Mouse (Mus musculus): ENCODE measurements around the gene Tmem266. TPM values are rescaled to one million over a fixed set of nuclear protein-coding genes. Genes with fewer than 3 reads are reported as not detected.
A peak's percentile ranks its signal among the peaks of the same experiment; 100 is the strongest.

Tmem266 gene
- polyA plus RNA-seq, 1 experiment from 2014 or later, result not detected

GRCm38 (mm10) chr9:55328151-55328918 is 1.6 kb downstream of the Tmem266 start:
- no peak for DNase-seq (ENCODE audit: low spot score)

- no peak for DNase-seq (ENCODE audit: low spot score)
These were observed 2.7 kb downstream of the Tmem266 start for GRCm38 (mm10) chr9:55329401-55329800.

DNA sequence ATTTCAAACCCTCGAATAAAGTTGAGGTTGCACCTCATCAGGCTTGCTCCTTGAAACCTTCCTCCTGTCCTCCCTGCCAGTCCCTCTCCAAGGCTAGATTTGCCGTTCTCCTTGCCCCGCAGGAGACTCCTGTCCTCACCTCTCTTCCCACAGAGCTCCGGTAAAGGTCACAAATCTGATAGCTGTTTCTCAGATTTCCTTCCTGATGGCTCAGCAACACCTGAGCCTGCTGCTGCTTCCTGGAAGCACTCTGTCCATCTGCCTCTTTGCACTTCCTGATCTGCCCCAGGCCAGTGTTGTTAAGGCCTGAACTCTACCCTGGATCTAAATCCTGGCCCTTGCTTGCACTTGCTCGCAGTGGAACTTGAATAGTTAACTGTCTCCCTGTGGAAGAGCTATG is 5.8 kb downstream of the Tmem266 start:
- no peak for DNase-seq (ENCODE audit: low spot score)

GRCm38 (mm10) chr9:55332949-55333348 is 6.2 kb downstream of the Tmem266 start:
- DNase-seq (ENCODE audit: low spot score), result no peak

GRCm38 (mm10) chr9:55344165-55344564 is 17.5 kb downstream of the Tmem266 start:
- no peak for DNase-seq (ENCODE audit: low spot score)

- no peak for DNase-seq (ENCODE audit: low spot score)
These were observed 18.6 kb downstream of the Tmem266 start for GRCm38 (mm10) chr9:55345332-55345731.

- no peak for DNase-seq (ENCODE audit: low spot score)
These were observed 22.0 kb downstream of the Tmem266 start for GRCm38 (mm10) chr9:55348664-55349063.

- DNase-seq (ENCODE audit: low spot score), result no peak
These were observed 28.0 kb downstream of the Tmem266 start for GRCm38 (mm10) chr9:55354686-55355085.

DNA sequence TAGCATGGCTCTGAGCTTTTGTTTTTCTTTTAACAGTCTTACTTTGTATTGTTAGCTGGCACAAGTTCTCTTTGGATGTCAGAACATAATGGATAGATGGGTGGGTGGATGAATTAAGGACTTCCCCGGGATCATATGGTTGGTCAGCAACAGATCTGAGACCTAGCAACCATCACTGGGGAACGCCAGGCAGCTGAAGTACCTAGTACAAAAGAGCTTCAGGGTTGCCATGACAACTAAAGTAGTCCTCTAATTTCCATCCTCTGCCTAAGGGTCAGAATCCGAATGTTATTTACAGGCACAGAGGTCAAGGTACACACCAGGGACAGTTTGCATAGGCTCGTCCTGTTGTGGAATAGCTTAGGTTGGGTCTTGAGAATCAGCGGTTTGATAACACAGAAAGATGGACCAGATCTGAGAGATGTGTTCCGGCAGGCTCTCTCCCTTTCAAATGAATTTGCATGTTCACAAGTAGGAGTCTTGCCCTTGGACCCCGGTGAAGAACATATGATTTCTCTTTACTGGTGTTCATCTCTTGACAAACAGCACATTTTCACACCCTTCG is 28.6 kb downstream of the Tmem266 start:
- no peak for DNase-seq (ENCODE audit: low spot score)

DNA sequence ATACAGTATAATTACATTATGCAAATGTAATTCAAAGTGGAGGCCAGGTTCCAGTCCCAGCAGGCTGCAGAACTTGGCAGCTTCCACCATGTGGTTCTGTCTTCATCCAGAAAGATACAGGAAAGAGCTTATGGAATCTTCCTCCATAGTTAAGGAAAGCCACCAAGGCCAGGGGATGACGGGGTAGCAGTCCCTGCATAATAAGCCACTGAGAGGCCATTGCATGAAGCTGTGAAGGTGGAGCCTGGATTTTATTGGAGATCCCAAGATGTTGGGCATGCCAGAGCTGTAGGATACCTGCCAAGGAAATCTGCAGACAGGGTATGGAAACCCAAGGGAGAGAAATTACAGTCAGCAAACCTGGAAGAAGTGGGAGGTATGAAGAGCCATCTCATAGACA is 30.5 kb downstream of the Tmem266 start:
- no peak for DNase-seq (ENCODE audit: low spot score)

DNA sequence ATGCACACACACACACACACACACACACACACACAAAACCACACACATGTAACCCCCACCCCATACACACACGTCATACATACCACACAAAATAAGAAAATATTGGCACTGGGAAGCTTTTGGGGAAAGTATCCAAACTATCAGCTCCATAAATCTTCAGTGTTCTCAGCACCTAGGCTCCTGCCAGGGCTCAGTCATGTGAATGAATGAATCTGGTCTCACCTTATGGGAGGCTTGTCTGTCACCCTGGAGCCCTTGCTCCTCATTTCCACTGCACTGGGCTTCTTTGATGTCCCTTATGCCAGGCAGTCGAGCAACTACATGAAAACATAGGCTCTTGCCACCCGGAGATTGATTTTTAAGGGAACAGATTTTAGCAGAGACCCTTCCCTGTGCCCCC is 33.7 kb downstream of the Tmem266 start:
- DNase-seq (ENCODE audit: low spot score), result no peak

DNA sequence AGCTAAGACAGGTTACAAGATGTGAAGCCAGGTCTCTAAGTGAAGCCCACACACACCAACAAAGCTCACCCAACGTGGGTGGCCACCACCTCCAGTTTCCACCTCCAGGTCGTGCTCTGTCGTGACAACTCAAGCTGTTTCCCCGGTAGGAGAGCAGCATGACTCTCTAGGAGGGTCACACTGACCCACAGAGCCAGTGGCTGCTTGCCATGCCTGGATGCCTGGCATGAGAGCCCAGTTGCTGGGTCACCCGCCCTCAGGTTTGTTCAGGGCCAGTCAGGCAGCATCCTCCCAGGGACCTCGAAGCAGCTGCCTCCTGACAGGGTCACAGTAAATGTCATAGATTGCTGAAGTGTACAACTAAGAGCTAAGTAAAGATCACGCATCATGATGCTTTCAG is 34.1 kb downstream of the Tmem266 start:
- DNase-seq (ENCODE audit: low spot score), result no peak

GRCm38 (mm10) chr9:55361969-55362368 is 35.3 kb downstream of the Tmem266 start:
- DNase-seq (ENCODE audit: low spot score), result no peak

DNA sequence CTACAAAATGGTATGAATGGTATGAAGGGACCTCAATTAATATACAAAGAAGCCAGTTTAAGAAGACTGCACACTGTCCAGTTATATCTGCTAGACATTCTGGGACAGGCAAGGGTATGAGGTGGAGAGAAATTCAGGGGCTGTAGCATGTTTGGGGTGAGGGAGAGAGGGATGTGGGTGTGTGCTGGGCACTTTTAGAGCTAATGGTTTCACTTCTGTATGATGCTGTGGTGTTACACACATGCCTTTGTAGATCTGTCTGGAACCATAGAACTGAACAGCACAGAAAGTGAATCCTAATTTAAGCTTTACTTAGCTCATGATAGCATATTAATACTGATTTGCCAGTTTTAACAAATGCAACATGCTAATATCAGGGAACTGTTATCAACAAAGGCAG is 37.0 kb downstream of the Tmem266 start:
- DNase-seq (ENCODE audit: low spot score), result no peak

GRCm38 (mm10) chr9:55368011-55368410 is 41.3 kb downstream of the Tmem266 start:
- DNase-seq (ENCODE audit: low spot score), result no peak

DNA sequence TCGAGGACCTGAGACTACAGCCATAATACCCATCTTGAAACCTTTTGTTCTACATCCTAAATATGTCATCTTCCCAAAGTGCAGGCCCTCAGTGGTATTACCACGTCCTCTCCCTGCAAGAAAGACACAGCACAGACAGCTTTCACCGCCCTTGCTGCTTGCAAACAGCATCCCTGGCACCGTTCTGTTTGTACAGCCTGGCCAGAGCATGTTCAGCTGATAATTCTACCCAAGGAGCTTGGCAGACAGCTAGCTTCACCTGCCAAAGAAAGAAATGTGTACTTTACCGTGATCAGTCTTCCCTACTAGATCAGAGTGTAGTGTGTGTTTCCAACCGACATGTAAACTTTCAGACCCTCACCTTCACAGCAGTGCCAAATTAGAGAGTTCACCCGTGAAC is 45.2 kb downstream of the Tmem266 start:
- no peak for DNase-seq (ENCODE audit: low spot score)

DNA sequence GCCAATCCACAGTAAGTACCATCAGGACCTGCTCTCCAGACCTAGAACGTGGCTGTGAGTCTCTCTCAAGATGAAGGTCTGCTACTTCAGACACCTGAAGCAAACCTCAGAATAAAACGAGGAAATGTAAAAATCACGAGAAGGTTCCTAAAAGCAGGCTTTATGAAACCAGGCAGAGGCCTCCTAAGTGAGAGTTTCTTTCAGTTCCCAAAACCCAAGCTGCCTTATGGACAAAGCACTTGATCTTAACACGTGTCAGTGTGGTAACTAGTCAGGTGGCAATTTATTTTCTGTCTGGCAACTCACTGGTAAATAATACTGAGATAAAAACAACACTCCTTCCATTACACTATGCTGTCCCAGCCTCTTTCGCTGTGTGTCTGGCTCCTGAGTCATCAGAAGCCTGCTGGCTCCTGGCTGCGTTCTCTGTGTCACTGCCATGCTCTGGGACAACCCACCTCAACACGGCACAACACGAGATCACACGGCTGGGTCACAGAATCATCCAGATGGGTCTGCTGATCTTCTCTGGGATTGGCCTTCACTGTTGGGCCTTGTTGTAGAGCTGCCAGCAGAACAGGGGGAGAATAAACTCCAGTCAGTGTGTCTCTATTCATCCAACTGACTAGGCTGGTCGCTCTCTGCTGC is 51.0 kb downstream of the Tmem266 start:
- DNase-seq (ENCODE audit: low spot score), result no peak

GRCm38 (mm10) chr9:55381456-55381855 is 54.7 kb downstream of the Tmem266 start:
- no peak for DNase-seq (ENCODE audit: low spot score)

DNA sequence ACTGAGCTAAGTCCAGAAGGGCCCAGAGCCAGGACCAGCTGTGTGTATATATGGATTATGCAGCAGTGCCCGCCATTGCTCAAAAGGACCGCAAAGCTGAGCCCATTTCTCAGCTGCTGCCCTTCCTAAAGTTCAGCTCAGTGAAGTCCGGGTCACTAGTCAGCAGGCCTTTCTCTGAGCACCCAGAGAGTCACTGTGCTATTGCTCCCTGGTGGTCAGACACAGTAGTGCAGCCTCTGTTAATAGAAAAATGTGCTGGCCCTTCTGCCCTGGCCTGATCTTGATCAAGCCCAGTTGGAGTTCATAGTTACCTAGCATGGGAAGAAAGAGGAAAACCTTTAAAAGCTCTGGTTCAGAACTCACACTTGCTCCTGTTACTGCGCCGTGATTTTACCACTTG is 55.7 kb downstream of the Tmem266 start:
- DNase-seq (ENCODE audit: low spot score), result peak; percentile 32

DNA sequence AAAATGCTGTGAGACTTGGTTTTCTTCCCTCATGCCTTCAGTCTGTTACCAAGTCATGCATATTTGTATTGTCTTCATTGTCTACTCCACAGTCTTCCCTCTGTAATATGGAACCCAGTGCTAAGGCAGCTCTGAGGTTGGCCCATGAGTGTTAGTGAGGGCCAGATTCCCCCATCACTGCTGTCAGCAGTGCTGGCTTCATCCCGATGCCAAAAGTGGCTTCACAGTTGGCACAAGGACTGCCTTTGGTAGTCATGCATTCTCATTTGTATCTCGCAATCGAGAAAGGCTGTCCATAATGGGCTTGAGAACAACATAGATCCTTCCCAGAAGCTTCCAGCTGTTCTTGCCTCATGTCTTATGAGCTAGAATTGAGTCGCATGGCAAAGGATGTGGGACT is 59.4 kb downstream of the Tmem266 start:
- DNase-seq (ENCODE audit: low spot score), result no peak

- DNase-seq (ENCODE audit: low spot score), result peak; percentile 39
These were observed 61.3 kb downstream of the Tmem266 start for GRCm38 (mm10) chr9:55387862-55388505.

Measured in thymus, postnatal 0 days (tissue).